Mouse (Mus musculus): ENCODE data around the gene Snx29.

Snx29 gene

GRCm38 (mm10) chr16:11755281-11756066 is 432.8 kb downstream of the Snx29 start:
- intact Hi-C loops (cut with DNase I) = no loop called here

DNA sequence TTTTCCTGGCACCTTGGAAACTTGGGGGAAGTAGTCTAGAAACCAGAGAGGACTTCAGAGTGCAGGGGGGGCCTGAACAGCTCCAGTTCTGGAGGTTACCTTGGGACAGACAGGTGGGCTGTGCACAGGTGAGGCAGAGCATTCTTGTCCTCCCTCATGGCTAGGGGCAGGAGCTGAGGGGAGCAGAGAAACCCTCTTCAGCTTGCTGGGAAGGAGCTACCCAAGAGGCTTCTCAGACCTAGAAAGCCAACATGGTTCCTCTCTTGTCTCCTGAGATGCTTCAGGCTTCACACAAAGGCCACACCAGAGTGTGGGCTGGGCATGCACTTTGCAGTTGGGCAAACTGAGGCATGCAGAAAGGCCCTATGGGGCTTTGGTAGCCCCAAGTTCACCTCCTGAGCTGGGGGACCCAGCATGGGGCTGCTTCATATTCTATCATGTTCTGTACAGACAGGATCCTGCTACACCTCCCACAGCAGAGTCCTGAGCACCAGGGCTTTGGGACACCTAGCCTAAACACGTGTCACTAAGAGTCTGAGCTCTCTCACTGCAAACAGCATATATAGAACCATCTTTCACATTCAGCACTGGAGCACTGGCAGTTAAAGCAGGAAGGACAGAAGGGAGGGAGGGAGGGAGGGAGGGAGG is 434.0 kb downstream of the Snx29 start:
- intact Hi-C loops (cut with DNase I) = no loop called here

DNA sequence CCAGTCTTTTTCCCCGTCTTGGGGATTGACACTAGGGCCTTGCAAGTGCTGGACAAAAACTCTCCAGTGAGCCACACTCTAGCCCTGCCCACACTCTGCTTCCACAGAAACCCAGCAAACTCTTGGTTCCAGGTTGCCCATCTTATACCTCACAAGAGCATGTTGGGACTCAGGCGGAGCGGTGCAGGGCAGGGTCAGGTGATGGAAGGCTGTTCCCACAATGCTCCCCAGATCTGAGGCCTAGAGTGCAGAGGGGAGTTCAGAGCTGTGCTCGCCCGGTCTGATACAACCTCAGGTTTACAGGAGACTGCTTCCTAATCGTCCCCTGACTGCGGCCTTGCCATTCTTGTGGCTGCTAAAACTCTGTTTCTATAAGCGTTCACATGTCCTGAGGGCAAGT is 434.8 kb downstream of the Snx29 start:
- intact Hi-C loops (cut with DNase I) = no loop called here

DNA sequence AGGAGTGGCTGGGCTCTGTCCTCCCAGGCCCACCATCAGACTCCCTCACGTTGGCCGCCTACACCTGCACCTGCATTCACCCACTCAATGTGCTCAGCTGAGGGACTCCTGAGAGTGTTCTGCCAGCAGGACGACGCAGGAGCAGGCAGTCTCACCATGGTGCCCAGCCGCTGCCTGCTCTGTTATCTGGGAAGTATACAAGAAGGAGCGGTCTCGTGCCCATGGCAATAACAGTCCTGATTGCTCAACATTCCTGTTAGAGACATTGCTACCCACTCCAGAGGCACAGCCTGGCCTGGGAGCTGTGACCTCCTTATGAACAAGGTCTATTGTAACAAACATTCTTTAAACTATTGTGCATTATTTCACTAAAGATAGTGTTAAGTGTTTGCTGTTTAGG is 435.2 kb downstream of the Snx29 start:
- intact Hi-C loops (cut with DNase I) = no loop called here

GRCm38 (mm10) chr16:11772318-11772717 is 449.6 kb downstream of the Snx29 start:
- intact Hi-C loops (cut with DNase I) = no loop called here

GRCm38 (mm10) chr16:11774321-11774720 is 451.6 kb downstream of the Snx29 start:
- intact Hi-C loops (cut with DNase I) = no loop called here

DNA sequence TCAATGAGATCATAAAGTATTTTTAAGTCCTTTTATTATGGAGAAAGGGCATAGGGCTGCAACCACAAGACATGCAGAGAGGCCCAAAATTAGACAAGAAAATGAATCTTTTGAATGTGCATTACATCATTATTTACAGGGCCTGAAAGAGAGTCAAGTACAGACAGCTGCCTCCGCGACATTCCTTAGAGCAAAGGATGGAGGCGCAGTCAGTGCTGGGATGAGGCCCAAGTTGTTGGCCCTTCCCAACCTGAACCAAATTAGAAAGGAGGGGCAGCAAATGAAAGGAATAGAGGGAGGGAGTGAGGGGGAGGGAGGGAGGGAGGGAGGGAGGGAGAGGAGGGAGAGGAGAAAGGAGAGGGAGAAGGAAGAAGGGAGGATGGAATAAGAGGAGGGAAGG is 453.8 kb downstream of the Snx29 start:
- intact Hi-C loops (cut with DNase I) = no loop called here

DNA sequence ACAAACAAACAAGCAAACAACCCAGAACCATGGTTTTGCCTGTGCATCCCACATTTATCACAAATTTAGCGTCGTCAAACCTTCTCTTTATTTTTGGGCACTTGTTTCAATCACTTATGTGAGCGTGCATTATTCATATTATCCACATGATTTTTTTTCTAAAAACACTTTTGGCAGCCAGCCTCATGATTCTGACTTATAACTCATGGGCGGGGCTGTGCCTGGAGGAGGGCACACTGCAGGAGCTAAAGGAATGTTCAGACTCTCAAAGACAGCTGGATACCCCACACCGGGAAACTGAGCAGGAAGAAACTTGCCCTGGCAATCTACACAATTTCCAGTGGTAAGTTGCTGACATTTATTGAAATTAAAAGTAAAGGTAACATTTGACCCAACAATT is 455.5 kb downstream of the Snx29 start:
- intact Hi-C loops (cut with DNase I) = no loop called here

DNA sequence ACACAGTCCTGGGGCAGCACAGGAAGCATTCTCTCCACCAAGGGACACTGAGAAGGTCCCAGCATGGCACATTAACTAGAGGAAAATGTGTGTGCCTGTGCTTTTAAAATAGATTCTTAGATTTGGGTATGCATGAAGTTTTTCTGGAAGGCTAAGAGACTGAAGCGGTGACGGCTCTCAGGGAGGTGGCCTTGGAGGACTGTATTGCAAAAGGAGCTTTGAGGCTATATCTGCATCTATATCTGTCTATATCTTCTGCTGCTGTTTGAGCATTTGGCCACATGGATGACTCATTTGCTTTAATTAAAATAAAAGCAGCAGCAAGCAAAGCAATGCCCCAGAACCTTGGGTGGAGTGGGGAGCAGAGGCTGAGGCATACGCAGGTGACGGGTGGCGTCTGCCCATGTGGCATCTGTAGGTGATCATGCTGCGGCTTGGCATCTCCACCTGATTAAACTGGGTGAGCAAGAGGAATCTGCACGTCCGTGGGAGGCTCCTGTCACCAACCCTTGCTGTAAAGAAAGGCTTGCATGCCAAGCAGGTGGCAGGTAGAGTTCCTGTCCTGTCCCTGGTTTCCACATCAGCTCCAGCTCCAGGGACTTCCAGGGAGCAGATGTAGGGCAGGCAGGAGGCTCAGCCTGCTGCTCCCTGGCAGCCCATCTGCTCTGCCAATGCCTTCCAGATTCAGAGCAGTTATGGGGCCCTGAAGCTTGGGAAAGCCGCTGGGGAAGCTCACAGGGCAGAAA is 456.2 kb downstream of the Snx29 start:
- intact Hi-C loops (cut with DNase I) = no loop called here

DNA sequence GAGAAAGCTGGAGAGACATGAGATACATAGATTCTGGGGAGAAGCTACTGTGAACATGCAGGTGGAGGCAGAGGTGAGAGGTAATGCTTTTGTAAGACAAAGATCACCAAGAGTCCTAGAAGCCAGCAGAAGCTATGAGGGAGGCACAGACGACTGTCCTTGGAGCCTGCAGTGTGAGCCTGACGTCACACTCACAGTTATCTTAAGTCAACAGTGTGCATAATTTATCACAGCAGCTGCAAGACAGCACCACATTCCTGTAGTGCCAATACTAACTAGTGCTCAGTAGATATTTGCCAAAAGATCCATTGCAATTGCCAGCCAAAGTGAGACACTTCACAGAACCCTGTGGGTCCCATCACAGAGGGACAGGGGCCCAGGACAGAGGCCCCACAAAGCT is 459.4 kb downstream of the Snx29 start:
- intact Hi-C loops (cut with DNase I) = no loop called here

DNA sequence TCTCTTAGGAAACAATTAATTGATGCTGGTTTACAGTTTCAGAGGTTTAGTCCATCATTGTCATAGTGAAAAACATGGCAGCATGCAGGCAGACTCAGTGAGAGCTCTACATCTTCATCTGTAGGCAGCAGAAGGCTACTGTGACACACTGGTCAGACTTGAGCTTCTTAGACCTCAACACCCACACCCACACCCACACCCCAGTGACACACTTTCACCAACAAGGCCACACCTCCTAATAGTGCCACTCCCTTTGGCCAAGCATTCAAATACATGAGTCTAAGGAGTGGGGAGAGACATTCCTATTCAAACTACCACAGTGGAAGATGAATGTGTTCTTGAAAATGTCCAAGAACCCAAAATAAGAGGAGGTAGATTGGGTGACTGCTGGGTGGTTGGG is 460.6 kb downstream of the Snx29 start:
- intact Hi-C loops (cut with DNase I) = no loop called here

DNA sequence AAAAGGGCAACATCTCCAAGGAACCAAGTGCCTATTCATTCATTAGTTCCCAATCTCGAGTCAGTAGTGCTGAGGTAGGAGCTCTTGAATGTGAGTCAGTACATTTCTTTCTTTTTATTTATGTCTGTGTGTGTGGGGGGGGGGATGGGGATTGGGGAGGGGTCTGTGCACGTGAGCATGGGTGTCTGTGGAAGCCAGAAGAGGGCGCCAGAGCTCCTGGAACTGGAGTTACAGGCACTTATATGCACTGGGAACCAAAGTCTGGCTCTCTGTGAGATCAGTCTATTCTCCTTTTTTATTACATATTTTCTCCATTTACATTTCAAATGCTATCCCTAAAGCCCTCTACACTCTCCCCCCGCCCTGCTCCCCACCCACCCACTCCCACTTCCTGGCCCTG is 461.6 kb downstream of the Snx29 start:
- intact Hi-C loops (cut with DNase I) = no loop called here

- intact Hi-C loops (cut with DNase I) = no loop called here
Observed at GRCm38 (mm10) chr16:11785806-11786205, 463.1 kb downstream of the Snx29 start.

DNA sequence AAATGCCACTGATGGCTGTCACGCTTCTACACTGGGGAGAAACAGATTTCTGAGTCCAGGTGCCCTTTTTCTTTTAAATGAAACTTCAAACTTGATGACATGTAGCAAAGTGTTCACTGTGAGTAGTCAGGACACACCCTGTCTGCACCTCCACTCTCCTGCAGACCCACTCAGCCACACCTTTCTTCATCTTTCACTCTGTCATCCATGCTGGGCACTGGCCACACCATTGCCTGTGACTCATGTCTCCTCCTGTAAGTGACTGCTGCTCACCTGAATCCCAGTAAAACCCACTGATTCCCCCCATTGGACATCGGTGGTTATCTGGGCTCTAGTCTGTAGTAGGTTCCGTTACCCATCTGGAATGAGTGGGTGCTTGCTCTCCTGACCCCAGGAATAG is 467.8 kb downstream of the Snx29 start:
- intact Hi-C loops (cut with DNase I) = no loop called here

GRCm38 (mm10) chr16:11793391-11793790 is 470.7 kb downstream of the Snx29 start:
- intact Hi-C loops (cut with DNase I) = no loop called here

GRCm38 (mm10) chr16:11794628-11795027 is 471.9 kb downstream of the Snx29 start:
- intact Hi-C loops (cut with DNase I) = no loop called here

DNA sequence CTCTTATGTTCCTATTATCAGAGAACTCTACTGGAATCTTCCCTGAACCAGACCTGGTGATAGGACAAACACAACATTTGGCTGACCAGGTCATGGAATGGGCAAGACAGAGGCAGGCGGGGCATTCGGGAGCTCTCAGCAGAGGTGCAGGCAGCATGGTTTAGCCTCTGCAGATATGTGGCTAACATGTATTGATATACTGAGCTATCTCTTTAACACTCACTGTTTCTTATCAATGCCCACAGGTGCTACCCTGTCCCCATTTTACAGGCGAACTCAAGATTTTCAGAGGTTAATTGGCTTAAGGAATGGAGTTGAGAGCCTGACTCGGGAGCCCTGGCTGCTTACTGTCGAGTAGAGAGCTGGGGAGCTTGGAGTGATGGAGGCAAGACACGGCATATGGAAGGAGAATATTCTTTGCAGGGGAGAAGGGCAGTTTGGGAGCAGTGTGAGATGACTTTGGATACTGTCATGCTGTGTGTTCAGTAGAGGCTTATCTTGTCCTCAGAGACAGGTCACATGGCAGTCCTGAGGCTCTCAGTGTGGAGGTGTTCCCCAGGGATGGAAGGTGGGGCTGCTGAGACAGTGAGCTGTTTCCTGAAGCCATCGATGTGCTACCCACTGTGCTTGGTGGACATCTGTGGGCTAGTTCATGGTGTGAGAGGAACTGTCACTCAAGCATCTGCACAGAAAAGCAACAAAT is 473.2 kb downstream of the Snx29 start:
- intact Hi-C loops (cut with DNase I) = no loop called here

GRCm38 (mm10) chr16:11801960-11802539 is 479.3 kb downstream of the Snx29 start:
- intact Hi-C loops (cut with DNase I) = no loop called here
